Mouse (Mus musculus) heart, postnatal 0 days (tissue): ENCODE data around the gene Cd300ld.

ENCODE experiments used
- CTCF ChIP-seq: IDR thresholded peaks from 2 replicates; pipeline ENCODE4 v1.5.1; 2016; ENCODE audit warnings: antibody characterized with exemption, control low read depth, low read depth
- EP300 ChIP-seq: IDR thresholded peaks from 2 replicates; pipeline ENCODE4 v1.6.1; 2016; ENCODE audit warnings: antibody characterized with exemption, low read depth

DNA sequence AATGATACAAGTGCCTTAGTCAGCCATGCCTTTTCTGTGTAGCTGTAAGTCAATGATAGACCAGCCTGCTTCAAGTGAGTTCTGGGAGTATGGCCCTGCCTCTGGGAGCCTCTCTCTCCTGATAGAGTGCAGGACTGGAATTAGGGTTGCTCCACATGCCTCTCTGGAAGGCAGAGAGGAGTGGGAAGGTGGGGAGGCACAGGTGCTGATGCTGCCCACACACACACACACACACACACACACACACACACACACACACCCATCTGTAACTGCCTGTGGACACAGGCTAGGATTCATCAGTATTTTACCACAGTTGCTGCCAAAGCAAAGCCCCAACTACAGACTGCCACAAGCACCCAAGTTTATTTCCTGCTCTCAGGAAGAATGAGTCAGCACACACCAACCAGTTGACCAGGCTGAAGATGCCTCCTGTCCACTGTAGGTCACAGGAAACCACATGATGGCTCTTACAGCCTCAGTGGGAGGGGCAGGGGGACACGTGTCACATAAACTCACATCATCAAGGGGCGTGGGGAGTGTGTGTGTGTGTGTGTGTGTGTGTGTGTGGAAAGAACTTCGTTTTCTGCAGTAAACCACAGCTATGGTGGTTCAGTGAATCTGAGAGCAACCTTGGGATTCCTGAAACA is 24.4 kb downstream of the Cd300ld start:
- TF ChIP-seq CTCF (no peak), EP300 (no peak)
